In the genomic region with DNA sequence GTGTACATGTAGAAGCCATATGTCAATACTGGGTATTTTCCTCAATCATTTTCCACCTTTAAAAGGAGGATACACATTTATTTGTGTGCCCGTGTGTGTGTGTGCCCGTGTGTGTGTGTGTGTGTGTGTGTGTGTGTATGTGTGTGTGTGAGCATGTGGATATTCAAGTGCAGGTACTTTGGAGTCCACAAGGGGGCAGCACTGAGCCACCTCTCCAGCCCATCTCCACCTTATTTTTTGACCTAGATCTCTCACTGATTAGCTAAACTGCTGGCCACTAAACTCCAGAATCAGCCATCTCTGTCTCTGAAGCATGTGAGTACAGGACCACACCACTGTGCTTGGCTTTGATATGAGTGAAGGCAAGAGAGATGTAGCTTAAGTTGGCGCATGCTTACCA, we compare ENCODE assay signal across 1 mouse cellular context.
A peak's percentile ranks its signal among the peaks of the same experiment; 100 is the strongest.
TF ChIP-seq lines count a peak whose summit lies in the region.

No protein-coding gene starts in this region.

TF ChIP-seq in MEL, 35 proteins besides CTCF, POLR2A, EP300 and RAD21:
- TF ChIP-seq E2F4 (IDR thresholded peaks at IDR 0.05; ENCODE audit: borderline replicate concordance, low read depth, low read length) = no peak
- peak; percentile 36 for TF ChIP-seq SMC3 (IDR thresholded peaks at IDR 0.05; ENCODE audit: low read depth, low read length)
TF ChIP-seq in MEL: peak in this region for 1.
